Mouse (Mus musculus): ENCODE measurements around the gene Ppp2r3d. TPM values are rescaled to one million over a fixed set of nuclear protein-coding genes. Genes with fewer than 3 reads are reported as not detected.
A peak's percentile ranks its signal among the peaks of the same experiment; 100 is the strongest.

The Ppp2r3d gene
- total RNA-seq, 2 experiments from 2014 or later: 85.5 to 103 TPM

GRCm38 (mm10) chr9:124422427-124422826 lies 54.3 kb downstream of the Ppp2r3d start:
- peak in 1 of 2 experiments; percentile 43 for DNase-seq (ENCODE audit: extremely low spot score in 1 of 2, low spot score in 1 of 2)

- DNase-seq (ENCODE audit: extremely low spot score in 1 of 2, low spot score in 1 of 2): no peak
These were observed 63.8 kb downstream of the Ppp2r3d start for GRCm38 (mm10) chr9:124412921-124413320.

DNA sequence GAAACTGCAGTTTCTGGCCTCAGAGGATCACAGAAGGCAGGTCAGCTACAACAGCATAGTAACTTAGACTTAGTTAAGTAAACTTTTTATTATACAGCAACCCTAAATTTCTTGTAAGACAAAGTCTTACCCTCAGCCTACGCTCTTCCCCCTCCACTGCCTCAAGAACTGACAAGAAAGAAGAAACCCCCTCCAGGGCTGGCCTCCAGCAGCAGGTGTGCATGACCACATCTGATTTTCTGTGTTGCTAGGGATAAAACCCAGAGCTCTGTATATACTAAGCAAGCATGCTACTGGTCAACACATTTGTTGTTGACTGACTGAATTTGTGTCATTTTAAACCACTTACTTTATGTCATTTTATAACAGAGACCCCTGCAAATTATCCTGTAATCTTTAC lies 65.1 kb downstream of the Ppp2r3d start:
- no peak for DNase-seq (ENCODE audit: extremely low spot score in 1 of 2, low spot score in 1 of 2)

DNA sequence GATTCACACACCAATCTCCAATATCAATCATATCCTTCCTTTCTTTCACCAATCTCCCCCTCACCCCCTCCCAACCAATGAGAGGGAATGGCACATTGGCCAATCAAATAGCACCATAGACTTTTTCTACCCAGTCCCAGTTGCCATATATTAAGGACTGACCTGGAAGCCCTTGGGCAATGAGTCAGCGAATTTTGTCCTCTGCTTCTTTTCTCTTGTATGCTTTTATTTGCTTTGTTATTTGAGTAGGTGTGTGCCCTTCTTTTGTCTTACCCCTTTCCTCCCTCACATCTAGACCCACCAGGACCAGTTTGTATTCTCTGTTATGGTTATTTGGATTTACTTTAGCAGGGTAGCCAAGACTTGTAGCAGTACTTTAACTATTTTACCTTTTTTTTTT lies 68.1 kb downstream of the Ppp2r3d start:
- DNase-seq (ENCODE audit: extremely low spot score in 1 of 2, low spot score in 1 of 2): no peak

Other genes starting within 250 kb of the Ppp2r3d start
- 10 to 100 TPM; 16.6 to 18.7 TPM for gene 2010315B03Rik, start 164.2 kb downstream of the Ppp2r3d start, total RNA-seq (2021)
- not detected for gene Gm21836, start 16.9 kb upstream of the Ppp2r3d start, total RNA-seq (2021)

All from layer of hippocampus, postnatal 25 days (tissue).